Mouse (Mus musculus) heart, embryonic 10.5 days (tissue): ENCODE data around the gene Wnt2. TPM values are rescaled to one million over a fixed set of nuclear protein-coding genes. Genes with fewer than 3 reads are reported as not detected.

Experiments
- DNase-seq: peaks from one replicate; pipeline ENCODE4 v3.0.0-alpha.2; 2017; ENCODE audit warnings: low spot score
- H3K27ac ChIP-seq: fragments of 300-500 bp; sonication (generic); 2 replicates; pipeline ENCODE4 v1.5.1; 2016; ENCODE audit warnings: mild to moderate bottlenecking
- H3K27me3 ChIP-seq: fragments of 300-500 bp; sonication (generic); 2 replicates; pipeline ENCODE4 v1.6.1; 2016; ENCODE audit warnings: mild to moderate bottlenecking; ENCODE audit not compliant: poor library complexity, insufficient read depth, severe bottlenecking
- H3K36me3 ChIP-seq: fragments of 300-500 bp; sonication (generic); 2 replicates; pipeline ENCODE4 v1.6.1; 2016; ENCODE audit warnings: mild to moderate bottlenecking, moderate library complexity
- H3K4me1 ChIP-seq: fragments of 300-500 bp; sonication (generic); 2 replicates; pipeline ENCODE4 v1.6.1; 2016; ENCODE audit warnings: mild to moderate bottlenecking
- H3K4me3 ChIP-seq: fragments of 300-500 bp; sonication (generic); 2 replicates; pipeline ENCODE4 v1.5.1; 2016; ENCODE audit warnings: mild to moderate bottlenecking, moderate library complexity
- H3K9me3 ChIP-seq: fragments of 300-500 bp; sonication (generic); 2 replicates; pipeline ENCODE4 v1.6.1; 2016; ENCODE audit warnings: mild to moderate bottlenecking, moderate library complexity
- WGBS: fragments of 180-500 bp; shearing (Covaris S2); methylation state at CpG from one replicate; pipeline ENCODE4 v1.1.7; 2016; 5-methylcytosine and 5-hydroxymethylcytosine counted together
- polyA plus RNA-seq: library from polyadenylated mRNA; unstranded; fragments of >200 nt; fragmentation: Nextera tagmentation; extraction: Ambion mirVana; gene quantifications from 2 replicates; pipeline ENCODE4 v1.2.1, GENCODE M21; 2016

The Wnt2 gene
- polyA plus RNA-seq: 15.4 and 40.3 TPM in 2 replicates

GRCm38 (mm10) chr6:18029746-18030656 lies at the start of gene Wnt2:
Wnt2 (minus strand) TSS chr6:18030585.
- no peaks in the 10 kb centered on the region for H3K9me3 ChIP-seq
- peak within 1 kb of the TSS; percentile 71 for H3K4me3 ChIP-seq

GRCm38 (mm10) chr6:18078615-18079014 lies 48.2 kb upstream of the Wnt2 start:
- no peak for DNase-seq
- Histone ChIP-seq H3K4me3 (no peak overlapping the region), H3K9me3 (no peaks in the 10 kb centered on the region), H3K27me3 (no peaks in the 10 kb centered on the region), H3K4me1 (no peaks in the 10 kb centered on the region), H3K36me3 (no peaks in the 10 kb centered on the region), H3K27ac (no peak overlapping the region)
- 27% methylated on average over 1 of the region's 1 CpGs for WGBS

More at GRCm38 (mm10) chr6:18029746-18030656, at the start of gene Wnt2:
- under 1% methylated on average over 47 of the region's 47 CpGs for WGBS
- no peak for DNase-seq
- peak within 1 kb of the TSS; percentile 78 for H3K27ac ChIP-seq
- peaks cover 43% of the 10 kb centered on the region for H3K27me3 ChIP-seq
- H3K4me1 ChIP-seq: peaks cover 20% of the 10 kb centered on the region
- H3K36me3 ChIP-seq: no peaks in the 10 kb centered on the region

GRCm38 (mm10) chr6:18076986-18077385 lies 46.6 kb upstream of the Wnt2 start:
- DNase-seq: no peak
- Histone ChIP-seq H3K27me3 (no peaks in the 10 kb centered on the region), H3K4me1 (no peaks in the 10 kb centered on the region), H3K9me3 (no peaks in the 10 kb centered on the region), H3K4me3 (no peak overlapping the region), H3K27ac (no peak overlapping the region), H3K36me3 (no peaks in the 10 kb centered on the region)
- WGBS: 74% methylated on average over 7 of the region's 7 CpGs

GRCm38 (mm10) chr6:18076577-18076976 lies 46.2 kb upstream of the Wnt2 start:
- 46% methylated on average over 5 of the region's 5 CpGs for WGBS
- H3K27ac ChIP-seq: no peak overlapping the region
- H3K4me3 ChIP-seq: no peak overlapping the region

GRCm38 (mm10) chr6:18057899-18058298 lies 27.5 kb upstream of the Wnt2 start:
- Histone ChIP-seq H3K4me1 (no peaks in the 10 kb centered on the region), H3K27ac (no peak overlapping the region)
- WGBS: 78% methylated on average over 4 of the region's 4 CpGs

More at GRCm38 (mm10) chr6:18076577-18076976, 46.2 kb upstream of the Wnt2 start:
- H3K4me1 ChIP-seq: no peaks in the 10 kb centered on the region
- H3K27me3 ChIP-seq: no peaks in the 10 kb centered on the region
- H3K9me3 ChIP-seq: no peaks in the 10 kb centered on the region
- H3K36me3 ChIP-seq: no peaks in the 10 kb centered on the region
- no peak for DNase-seq

GRCm38 (mm10) chr6:18051702-18052101 lies 21.3 kb upstream of the Wnt2 start:
- Histone ChIP-seq H3K27me3 (no peaks in the 10 kb centered on the region), H3K36me3 (no peaks in the 10 kb centered on the region), H3K27ac (no peak overlapping the region), H3K4me1 (no peaks in the 10 kb centered on the region), H3K9me3 (no peaks in the 10 kb centered on the region), H3K4me3 (no peak overlapping the region)
- no peak for DNase-seq
- WGBS: 75% methylated on average over 5 of the region's 5 CpGs

More at GRCm38 (mm10) chr6:18057899-18058298, 27.5 kb upstream of the Wnt2 start:
- Histone ChIP-seq H3K9me3 (no peaks in the 10 kb centered on the region), H3K4me3 (no peak overlapping the region), H3K36me3 (0 out of 2 replicates have a peak, but pooled peaks cover 1% of the 10 kb centered on the region), H3K27me3 (no peaks in the 10 kb centered on the region)
- DNase-seq: no peak

GRCm38 (mm10) chr6:18044299-18044698 lies 13.9 kb upstream of the Wnt2 start:
- no peaks in the 10 kb centered on the region for H3K9me3 ChIP-seq
- 79% methylated on average over 4 of the region's 4 CpGs for WGBS
- no peaks in the 10 kb centered on the region for H3K4me1 ChIP-seq
- no peaks in the 10 kb centered on the region for H3K36me3 ChIP-seq
- no peaks in the 10 kb centered on the region for H3K27me3 ChIP-seq
- no peak overlapping the region for H3K4me3 ChIP-seq
- DNase-seq: no peak
- no peak overlapping the region for H3K27ac ChIP-seq

- 75% methylated on average over 5 of the region's 5 CpGs for WGBS
- Histone ChIP-seq H3K27ac (no peak overlapping the region), H3K36me3 (no peaks in the 10 kb centered on the region), H3K4me1 (no peaks in the 10 kb centered on the region), H3K4me3 (no peak overlapping the region), H3K9me3 (no peaks in the 10 kb centered on the region), H3K27me3 (no peaks in the 10 kb centered on the region)
- DNase-seq: no peak
Observed at GRCm38 (mm10) chr6:18043172-18043571, 12.8 kb upstream of the Wnt2 start.

GRCm38 (mm10) chr6:18032271-18032670 lies 1.9 kb upstream of the Wnt2 start:
- peaks cover 20% of the 10 kb centered on the region for H3K4me1 ChIP-seq
- peak overlapping the region; percentile 78; the same call in 1 of the 2 replicates for H3K27ac ChIP-seq
- peak overlapping the region; percentile 71 for H3K4me3 ChIP-seq
- 26% methylated on average over 6 of the region's 6 CpGs for WGBS
- DNase-seq: no peak
- H3K9me3 ChIP-seq: no peaks in the 10 kb centered on the region
- H3K36me3 ChIP-seq: no peaks in the 10 kb centered on the region
- H3K27me3 ChIP-seq: peaks cover 43% of the 10 kb centered on the region

- DNase-seq: no peak
- H3K9me3 ChIP-seq: no peaks in the 10 kb centered on the region
- peak overlapping the region; percentile 71 for H3K4me3 ChIP-seq
- H3K36me3 ChIP-seq: no peaks in the 10 kb centered on the region
- peaks cover 43% of the 10 kb centered on the region for H3K27me3 ChIP-seq
- peaks cover 20% of the 10 kb centered on the region for H3K4me1 ChIP-seq
- peak overlapping the region; percentile 78 for H3K27ac ChIP-seq
- WGBS: under 1% methylated on average over 28 of the region's 29 CpGs
Observed at GRCm38 (mm10) chr6:18031509-18032010, 1.2 kb upstream of the Wnt2 start.

GRCm38 (mm10) chr6:18030868-18031508 lies 603 bp upstream of the Wnt2 start:
- Histone ChIP-seq H3K27me3 (peaks cover 43% of the 10 kb centered on the region), H3K27ac (peak overlapping the region; percentile 78), H3K4me1 (peaks cover 20% of the 10 kb centered on the region), H3K9me3 (no peaks in the 10 kb centered on the region), H3K36me3 (no peaks in the 10 kb centered on the region), H3K4me3 (peak overlapping the region; percentile 71)
- 6% methylated on average over 12 of the region's 12 CpGs for WGBS
- no peak for DNase-seq

GRCm38 (mm10) chr6:18024133-18024794 lies 6.1 kb downstream of the Wnt2 start:
- Histone ChIP-seq H3K4me3 (no peak overlapping the region), H3K27ac (no peak overlapping the region), H3K4me1 (no peaks in the 10 kb centered on the region), H3K27me3 (peaks cover 10% of the 10 kb centered on the region), H3K36me3 (no peaks in the 10 kb centered on the region), H3K9me3 (no peaks in the 10 kb centered on the region)
- WGBS: 87% methylated on average over 8 of the region's 8 CpGs
- no peak for DNase-seq
